Mouse (Mus musculus) lung, embryonic 16.5 days (tissue): ENCODE data around the gene Tmem106c. TPM values are rescaled to one million over a fixed set of nuclear protein-coding genes. Genes with fewer than 3 reads are reported as not detected.

ENCODE experiments used
- ATAC-seq: fragments of 200-750 bp; cut with Nextera tagmentation; 2 replicates; pipeline ENCODE4 v1.8.0; 2017; ENCODE audit warnings: low read depth, mild to moderate bottlenecking, moderate library complexity
- H3K27ac ChIP-seq: fragments of 300-500 bp; sonication (generic); 2 replicates; pipeline ENCODE4 v1.5.1; 2014; ENCODE audit warnings: mild to moderate bottlenecking, control low read depth, low read length
- H3K27me3 ChIP-seq: fragments of 300-500 bp; sonication (generic); 2 replicates; pipeline ENCODE4 v1.6.1; 2014; ENCODE audit warnings: low read depth, low read length, mixed read lengths; ENCODE audit not compliant: control insufficient read depth, insufficient read depth
- H3K36me3 ChIP-seq: fragments of 300-500 bp; sonication (generic); 2 replicates; pipeline ENCODE4 v1.6.1; 2014; ENCODE audit warnings: low read length; ENCODE audit not compliant: control insufficient read depth, insufficient read depth
- H3K4me1 ChIP-seq: fragments of 300-500 bp; sonication (generic); replicated peaks from 2 replicates; pipeline ENCODE4 v1.6.1; 2014; ENCODE audit warnings: low read length, mixed read lengths; ENCODE audit not compliant: control insufficient read depth, insufficient read depth
- H3K4me2 ChIP-seq: fragments of 300-500 bp; sonication (generic); 2 replicates; pipeline ENCODE4 v1.6.1; 2014; ENCODE audit warnings: low read depth, low read length, control low read depth
- H3K4me3 ChIP-seq: fragments of 300-500 bp; sonication (generic); 2 replicates; pipeline ENCODE4 v1.5.1; 2014; ENCODE audit warnings: mild to moderate bottlenecking, low read length, control low read depth
- H3K9ac ChIP-seq: fragments of 300-500 bp; sonication (generic); 2 replicates; pipeline ENCODE4 v1.6.1; 2014; ENCODE audit warnings: low read length, control low read depth
- H3K9me3 ChIP-seq: fragments of 300-500 bp; sonication (generic); 2 replicates; pipeline ENCODE4 v1.6.1; 2016; ENCODE audit warnings: low read length; ENCODE audit not compliant: control insufficient read depth
- WGBS: fragments of 180-500 bp; shearing (Covaris S2); extraction: QIAGEN DNeasy Blood & Tissue Kit; methylation state at CpG from one replicate; pipeline ENCODE4 v1.1.7; 2014; 5-methylcytosine and 5-hydroxymethylcytosine counted together
- polyA plus RNA-seq: library from polyadenylated mRNA; unstranded; fragments of >200 nt; fragmentation: Nextera tagmentation; extraction: Ambion mirVana; gene quantifications from 2 replicates; pipeline ENCODE4 v1.2.1, GENCODE M21; 2015

The Tmem106c gene
- polyA plus RNA-seq, 1 experiment from 2014 or later: 46.6 TPM

DNA sequence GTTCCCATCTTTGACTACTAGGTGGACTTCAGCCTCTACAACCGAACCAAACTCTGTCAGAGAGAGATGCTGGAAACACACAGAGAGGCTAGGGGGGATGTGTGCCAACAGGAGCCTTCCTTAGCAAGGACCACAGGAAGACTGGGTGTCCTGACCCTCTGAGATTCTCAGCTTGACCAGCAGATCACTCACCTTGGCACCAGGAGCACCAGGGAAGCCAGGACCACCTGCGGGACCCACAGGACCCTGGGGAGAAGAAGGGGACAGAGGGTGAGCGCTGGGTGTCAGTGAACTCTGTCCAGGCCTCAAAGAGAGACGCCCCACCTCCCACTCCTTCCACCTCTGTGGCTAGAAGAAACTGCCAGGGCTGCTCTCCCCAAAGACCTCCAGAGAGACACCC lies 26.7 kb downstream of the Tmem106c start:
- Histone ChIP-seq H3K9me3 (no peaks in the 10 kb centered on the region), H3K36me3 (no peaks in the 10 kb centered on the region), H3K4me1 (peaks cover 9% of the 10 kb centered on the region), H3K27me3 (peaks cover 2% of the 10 kb centered on the region; the same call in 1 of the 2 replicates), H3K4me2 (no peak overlapping the region), H3K4me3 (no peak overlapping the region), H3K27ac (no peak overlapping the region), H3K9ac (no peak overlapping the region)
- ATAC-seq: no peak
- 35% methylated on average over 4 of the region's 4 CpGs for WGBS

GRCm38 (mm10) chr15:97991285-97991895 lies 27.4 kb downstream of the Tmem106c start:
- H3K27ac ChIP-seq: no peak overlapping the region
- ATAC-seq: no peak
- no peaks in the 10 kb centered on the region for H3K9me3 ChIP-seq
- 45% methylated on average over 12 of the region's 12 CpGs for WGBS
- no peak overlapping the region for H3K9ac ChIP-seq
- peaks cover 9% of the 10 kb centered on the region for H3K4me1 ChIP-seq
- no peak overlapping the region for H3K4me3 ChIP-seq
- no peaks in the 10 kb centered on the region for H3K36me3 ChIP-seq
- H3K4me2 ChIP-seq: no peak overlapping the region
- H3K27me3 ChIP-seq: peaks cover 2% of the 10 kb centered on the region; the same call in 1 of the 2 replicates

- ATAC-seq: peak; percentile 20; the same call in 1 of the 2 replicates
- WGBS: 57% methylated on average over 13 of the region's 13 CpGs
- Histone ChIP-seq H3K9ac (peak overlapping the region; percentile 70), H3K4me3 (no peak overlapping the region), H3K27ac (peak overlapping the region; percentile 53), H3K4me2 (no peak overlapping the region; the same call in 1 of the 2 replicates), H3K9me3 (no peaks in the 10 kb centered on the region), H3K27me3 (peaks cover 2% of the 10 kb centered on the region), H3K36me3 (no peaks in the 10 kb centered on the region), H3K4me1 (peaks cover 12% of the 10 kb centered on the region)
These were observed 28.2 kb downstream of the Tmem106c start for GRCm38 (mm10) chr15:97992027-97992711.

DNA sequence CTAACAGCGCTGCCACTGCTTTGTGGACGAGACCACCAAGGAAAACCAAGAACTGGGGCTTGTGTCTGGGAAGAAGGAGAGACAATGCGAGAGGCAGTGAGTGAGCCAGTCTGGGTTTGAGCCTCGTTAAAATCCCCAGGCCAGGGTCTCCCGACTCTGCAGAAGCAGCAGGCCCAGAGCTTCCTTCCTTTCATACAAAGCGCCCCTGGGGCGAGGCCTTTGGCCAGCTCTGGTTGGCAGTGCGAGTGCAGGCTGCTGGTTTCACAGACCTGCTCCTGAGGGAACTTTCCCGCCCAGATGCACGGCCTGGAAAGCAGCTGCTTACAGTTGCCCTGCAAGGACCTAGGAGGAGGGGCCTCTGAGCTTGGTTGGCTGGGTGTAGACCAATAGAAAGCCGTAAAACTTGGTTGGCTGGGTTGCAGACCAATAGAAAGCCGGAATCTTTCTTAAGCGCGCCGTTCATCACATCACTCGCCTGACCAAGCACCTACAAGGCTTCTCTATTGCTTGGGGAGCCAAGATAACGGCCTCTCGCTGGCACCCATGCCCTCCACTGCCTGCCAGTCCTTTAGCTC lies 28.8 kb downstream of the Tmem106c start:
- ATAC-seq: peak; percentile 94
- Histone ChIP-seq H3K4me3 (peak overlapping the region; percentile 33), H3K36me3 (no peaks in the 10 kb centered on the region), H3K27me3 (peaks cover 2% of the 10 kb centered on the region), H3K27ac (peak overlapping the region; percentile 53), H3K9ac (peak overlapping the region; percentile 70), H3K9me3 (no peaks in the 10 kb centered on the region), H3K4me1 (peaks cover 14% of the 10 kb centered on the region), H3K4me2 (peak overlapping the region; percentile 58)
- 11% methylated on average over 18 of the region's 18 CpGs for WGBS

DNA sequence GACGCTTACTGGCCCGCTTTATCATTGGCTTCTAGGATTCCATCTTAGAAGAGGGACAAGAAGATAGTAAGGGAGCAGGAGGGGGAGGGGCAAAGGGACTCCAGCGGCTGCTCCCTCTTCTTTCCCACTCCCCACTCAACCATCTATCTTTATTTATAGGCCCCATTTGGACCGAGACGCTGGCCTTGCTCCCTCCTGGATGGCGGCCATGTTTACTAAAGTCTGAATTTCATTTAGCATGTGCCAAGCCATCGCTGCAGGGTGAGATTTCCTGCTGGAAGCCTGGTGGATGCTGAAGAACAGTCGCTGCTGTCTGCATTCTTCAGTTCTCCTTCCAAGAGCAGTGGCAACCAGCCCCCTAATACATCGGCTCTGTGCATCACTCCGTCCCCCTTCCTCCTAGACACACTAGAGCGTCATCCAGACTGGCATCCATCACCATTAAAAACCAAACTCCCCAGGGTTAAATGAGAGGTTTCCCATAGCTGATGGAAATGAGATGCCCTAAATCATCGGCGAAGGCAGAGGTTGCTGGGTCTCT lies 32.8 kb downstream of the Tmem106c start:
- Histone ChIP-seq H3K9me3 (no peaks in the 10 kb centered on the region), H3K9ac (no peak overlapping the region), H3K4me1 (peaks cover 20% of the 10 kb centered on the region), H3K4me2 (no peak overlapping the region), H3K27me3 (peaks cover 42% of the 10 kb centered on the region), H3K4me3 (no peak overlapping the region), H3K27ac (no peak overlapping the region), H3K36me3 (no peaks in the 10 kb centered on the region)
- peak; percentile 75 for ATAC-seq
- 50% methylated on average over 13 of the region's 13 CpGs for WGBS

GRCm38 (mm10) chr15:97999546-97999945 lies 35.5 kb downstream of the Tmem106c start:
- Histone ChIP-seq H3K4me3 (no peak overlapping the region), H3K9ac (no peak overlapping the region), H3K27me3 (peaks cover 68% of the 10 kb centered on the region), H3K4me1 (peaks cover 37% of the 10 kb centered on the region), H3K27ac (no peak overlapping the region), H3K9me3 (no peaks in the 10 kb centered on the region), H3K36me3 (no peaks in the 10 kb centered on the region), H3K4me2 (no peak overlapping the region)
- no peak for ATAC-seq
- 38% methylated on average over 13 of the region's 13 CpGs for WGBS

DNA sequence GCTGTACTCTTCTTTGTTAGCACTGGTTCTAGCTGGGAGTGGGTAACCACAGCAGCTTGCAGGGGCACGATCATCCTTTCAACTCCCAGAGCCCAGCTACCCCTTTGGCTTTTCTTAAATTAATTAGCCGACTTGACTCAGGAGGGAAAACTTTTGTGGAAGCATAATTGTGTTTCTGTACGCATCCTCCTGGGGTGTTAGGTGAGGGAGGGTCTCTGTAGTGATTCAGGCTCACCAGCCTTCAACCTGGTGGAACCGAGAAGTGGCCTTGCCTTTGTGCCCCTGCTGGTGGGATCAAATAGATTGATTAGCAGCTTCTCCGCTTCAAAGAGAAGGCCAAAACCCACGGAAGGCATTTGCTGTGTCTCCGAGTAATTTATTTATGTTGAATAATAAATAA lies 36.0 kb downstream of the Tmem106c start:
- no peak for ATAC-seq
- H3K9me3 ChIP-seq: no peaks in the 10 kb centered on the region
- H3K9ac ChIP-seq: no peak overlapping the region
- H3K4me1 ChIP-seq: peaks cover 41% of the 10 kb centered on the region
- H3K27me3 ChIP-seq: peaks cover 73% of the 10 kb centered on the region
- no peak overlapping the region for H3K4me2 ChIP-seq
- no peaks in the 10 kb centered on the region for H3K36me3 ChIP-seq
- 36% methylated on average over 7 of the region's 7 CpGs for WGBS
- no peak overlapping the region for H3K4me3 ChIP-seq
- no peak overlapping the region for H3K27ac ChIP-seq

GRCm38 (mm10) chr15:98001321-98002112 lies 37.5 kb downstream of the Tmem106c start:
- ATAC-seq: no peak
- Histone ChIP-seq H3K27ac (no peak overlapping the region), H3K4me1 (peaks cover 42% of the 10 kb centered on the region), H3K4me3 (peak overlapping the region; percentile 40), H3K27me3 (peaks cover 84% of the 10 kb centered on the region), H3K9ac (peak overlapping the region; percentile 42), H3K36me3 (no peaks in the 10 kb centered on the region), H3K4me2 (peak overlapping the region; percentile 63), H3K9me3 (no peaks in the 10 kb centered on the region)
- WGBS: 1% methylated on average over 37 of the region's 37 CpGs
